Mouse (Mus musculus) heart, adult 18-20 months (tissue): ENCODE measurements around the gene Dnajc5. TPM values are rescaled to one million over a fixed set of nuclear protein-coding genes. Genes with fewer than 3 reads are reported as not detected.

Source experiments
- DNase-seq, 2 experiments: peaks; one replicate each; pipeline ENCODE4 v3.0.0; 2021 to 2022; ENCODE audit warnings: mixed read lengths in 1 of 2
- total RNA-seq, 2 experiments: library from RNA; stranded (reverse); gene quantifications; 2 replicates each; pipeline ENCODE4 v1.2.3; 2021

Gene Dnajc5
- total RNA-seq, 2 experiments from 2014 or later = 59.0 to 64.0 TPM

DNA sequence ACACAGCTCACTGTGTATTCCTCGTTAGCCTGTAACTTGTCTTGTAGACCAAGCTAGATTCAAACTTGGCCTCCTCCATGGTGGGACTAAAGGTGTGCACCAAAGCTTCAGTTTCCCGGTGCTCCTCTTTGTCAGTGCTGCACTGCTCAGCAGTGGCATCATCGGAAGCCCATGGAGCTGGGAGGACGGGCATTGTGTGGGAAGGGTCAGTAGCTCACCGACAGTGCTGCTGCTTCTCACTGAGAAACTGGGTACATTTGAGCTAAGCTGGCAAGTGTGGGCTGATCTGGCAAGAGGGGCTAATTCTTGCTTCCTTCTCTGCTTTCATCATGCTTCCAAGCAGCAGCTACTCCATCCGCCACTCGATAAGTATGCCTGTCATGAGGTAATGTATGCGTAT lies 9.1 kb upstream of the Dnajc5 start:
- no peak for DNase-seq

DNA sequence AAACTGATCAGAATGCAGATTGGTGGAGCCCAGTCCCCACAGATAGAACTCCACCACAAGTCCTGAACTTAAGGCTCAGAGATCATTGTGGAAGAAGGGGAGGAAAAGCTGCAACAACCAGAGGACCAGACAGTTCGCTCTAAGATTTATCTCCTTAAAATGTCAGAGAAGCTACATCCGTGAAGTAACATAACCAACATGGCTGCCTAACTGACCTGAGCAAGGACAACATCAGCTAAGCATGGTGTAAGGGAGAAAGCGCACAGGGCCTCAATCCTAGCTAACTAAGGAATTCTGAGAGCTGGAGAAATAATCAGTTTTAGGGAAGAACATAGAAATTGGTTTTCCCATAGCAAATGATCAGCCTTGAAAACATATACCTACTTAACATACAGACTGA lies 1.1 kb upstream of the Dnajc5 start:
- DNase-seq = no peak

DNA sequence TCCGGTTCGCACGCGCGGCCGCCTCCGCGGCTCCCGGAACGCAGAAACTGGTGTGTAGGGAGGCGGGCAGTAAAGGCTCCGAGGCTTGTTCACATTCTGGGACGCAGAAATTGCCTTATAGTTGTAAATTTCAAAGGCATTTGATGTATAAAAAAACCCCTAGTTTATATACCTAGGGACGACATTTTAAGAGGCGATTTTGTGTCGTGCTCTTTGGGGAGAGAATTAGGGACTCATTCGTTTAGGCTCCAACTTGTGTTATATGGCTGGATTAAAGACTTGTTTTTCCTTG lies 597 bp downstream of the Dnajc5 start:
- no peak for DNase-seq

DNA sequence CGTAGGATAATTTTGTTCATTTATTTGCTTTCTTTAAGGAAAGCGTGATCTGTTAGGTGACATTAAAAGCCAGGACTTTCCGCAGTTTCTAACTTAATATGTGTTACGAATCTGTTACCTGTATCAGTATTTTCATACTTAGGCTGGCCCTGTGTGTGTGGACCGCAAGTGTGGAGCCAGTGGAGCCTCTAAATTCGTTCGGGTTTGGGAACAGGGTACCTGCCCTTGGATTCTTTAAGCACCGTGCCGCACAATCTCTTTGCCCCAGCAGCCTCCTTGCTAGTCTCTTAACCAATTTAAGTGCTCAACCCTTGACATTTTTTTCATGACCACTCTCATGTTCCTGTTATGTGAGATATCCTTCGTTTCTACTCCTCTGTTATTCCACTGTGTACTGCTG lies 1.2 kb downstream of the Dnajc5 start:
- DNase-seq = peak in 1 of 2 experiments; percentile 9

DNA sequence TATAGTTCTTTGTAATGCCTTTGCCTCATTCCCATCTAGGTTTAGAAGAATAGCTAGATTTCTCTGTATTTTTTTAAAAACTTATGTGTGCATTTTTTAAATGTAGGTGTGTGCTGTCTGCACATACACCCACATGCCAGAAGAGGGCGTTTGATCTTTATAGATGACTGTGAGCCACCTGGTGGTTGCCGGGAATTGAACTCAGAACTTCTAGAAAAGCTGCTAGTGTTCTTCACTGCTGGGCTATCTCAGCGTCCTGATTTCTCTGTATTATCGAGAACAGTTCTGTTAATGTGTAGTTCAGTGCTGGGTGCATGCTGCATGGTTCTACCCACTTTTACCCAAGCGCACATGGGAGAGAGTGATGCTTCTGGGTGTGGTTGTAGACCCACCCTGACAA lies 2.5 kb downstream of the Dnajc5 start:
- DNase-seq = peak in 1 of 2 experiments; percentile 21

DNA sequence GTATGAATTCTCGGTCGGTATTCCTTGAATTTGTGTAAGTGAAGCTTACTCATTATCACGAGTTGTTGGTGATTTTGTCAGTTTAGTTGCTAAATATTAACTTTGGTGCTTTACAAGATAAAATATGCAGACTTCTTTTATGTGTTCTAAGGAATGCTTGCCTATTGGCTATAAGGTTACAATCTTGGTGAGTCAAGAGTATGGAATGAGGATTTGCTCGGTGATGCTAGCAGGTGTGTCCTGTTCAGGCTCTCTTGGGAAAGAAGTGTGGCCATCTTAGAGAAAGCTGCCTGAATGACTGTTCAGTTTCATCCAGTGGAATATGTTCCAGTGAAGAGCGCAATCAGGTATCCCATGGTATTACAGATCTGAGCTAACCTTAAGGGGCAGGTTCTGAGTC lies 5.2 kb downstream of the Dnajc5 start:
- no peak for DNase-seq

DNA sequence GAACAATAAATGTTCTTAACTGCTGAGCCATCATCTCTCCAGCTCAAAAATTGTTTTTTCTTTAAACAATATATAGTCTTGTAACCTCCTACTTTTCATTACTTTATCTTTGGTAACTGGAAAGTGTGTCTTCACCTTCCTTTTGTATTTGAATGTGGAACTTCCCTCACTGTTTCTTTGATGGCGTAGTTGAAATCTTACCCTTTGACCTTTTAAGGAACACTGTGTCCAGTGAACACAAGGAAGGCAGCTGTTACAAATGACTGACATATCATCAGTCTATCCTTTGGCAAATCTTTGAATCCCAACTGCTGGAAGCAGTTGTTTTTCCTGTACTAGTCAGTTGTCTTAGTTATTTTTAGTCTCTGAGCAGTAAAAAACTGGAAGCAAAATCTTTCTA lies 8.8 kb downstream of the Dnajc5 start:
- no peak for DNase-seq

DNA sequence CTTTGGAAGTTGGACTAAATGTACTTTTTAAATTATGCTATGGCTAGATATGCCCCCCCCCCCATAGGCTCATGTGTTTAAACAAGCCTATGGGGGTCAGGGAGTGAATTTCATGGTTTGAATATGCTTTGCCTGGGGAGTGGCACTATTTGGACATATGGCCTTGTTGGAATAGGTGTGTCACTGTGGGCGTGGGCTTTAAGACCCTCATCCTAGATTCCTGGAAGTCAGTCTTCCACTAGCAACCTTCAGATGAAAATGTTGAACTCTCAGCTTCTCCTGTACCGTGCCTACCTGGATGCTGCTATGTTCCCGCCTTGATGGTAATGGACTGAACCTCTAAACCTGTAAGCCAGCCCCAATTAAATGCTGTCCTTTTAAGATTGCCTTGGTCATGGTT lies 12.3 kb downstream of the Dnajc5 start:
- DNase-seq = no peak

DNA sequence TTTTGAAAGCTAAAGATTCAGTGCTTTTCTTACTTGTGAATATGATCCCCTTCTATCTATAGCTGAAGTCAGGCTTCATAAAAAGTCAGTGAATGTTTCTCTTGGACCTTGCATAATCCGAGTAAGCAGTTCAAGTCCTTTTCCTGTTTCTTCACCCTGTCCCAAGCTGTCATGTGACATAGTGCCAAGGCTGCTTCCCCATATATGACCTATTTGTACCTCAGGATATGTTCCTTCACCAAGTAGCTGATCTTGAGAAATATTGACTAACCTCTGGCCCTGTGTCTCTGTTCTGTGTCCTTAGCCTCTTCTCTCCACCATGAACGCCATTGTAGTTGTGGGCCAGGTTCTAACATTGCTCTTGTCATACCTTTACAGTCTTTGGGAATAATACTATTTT lies 16.1 kb downstream of the Dnajc5 start:
- DNase-seq = peak in 1 of 2 experiments; percentile 56

DNA sequence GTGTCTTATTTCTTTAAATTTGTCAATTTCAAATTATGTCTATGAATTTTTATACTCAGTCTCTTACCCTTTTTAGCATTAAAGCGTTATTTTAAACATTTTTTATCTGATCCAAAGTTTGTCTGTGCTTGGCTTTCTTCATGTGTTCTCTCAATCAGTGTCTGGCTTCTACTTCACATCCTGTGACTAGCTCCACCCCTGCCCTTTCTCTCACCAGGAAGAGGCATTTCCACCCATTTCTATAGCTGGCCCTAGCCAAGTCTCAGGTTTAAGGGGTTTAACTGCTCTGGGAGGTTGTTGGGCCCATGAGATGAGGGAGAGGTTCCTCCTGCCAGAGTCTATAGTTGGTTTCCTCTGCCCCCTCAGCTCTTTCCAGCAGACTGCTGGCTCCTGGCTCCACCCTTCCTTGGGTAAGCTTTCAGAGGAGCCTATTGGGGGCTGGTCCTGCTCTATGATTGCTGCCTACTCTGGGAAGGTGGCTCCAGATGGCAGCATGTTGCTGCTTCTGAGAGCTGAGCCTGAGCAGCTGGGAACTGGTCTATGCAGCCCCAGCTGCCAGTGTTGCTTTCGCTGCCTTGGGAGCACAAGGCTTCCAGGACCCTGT lies 17.3 kb downstream of the Dnajc5 start:
- peak; percentile 43 to 44 for DNase-seq

DNA sequence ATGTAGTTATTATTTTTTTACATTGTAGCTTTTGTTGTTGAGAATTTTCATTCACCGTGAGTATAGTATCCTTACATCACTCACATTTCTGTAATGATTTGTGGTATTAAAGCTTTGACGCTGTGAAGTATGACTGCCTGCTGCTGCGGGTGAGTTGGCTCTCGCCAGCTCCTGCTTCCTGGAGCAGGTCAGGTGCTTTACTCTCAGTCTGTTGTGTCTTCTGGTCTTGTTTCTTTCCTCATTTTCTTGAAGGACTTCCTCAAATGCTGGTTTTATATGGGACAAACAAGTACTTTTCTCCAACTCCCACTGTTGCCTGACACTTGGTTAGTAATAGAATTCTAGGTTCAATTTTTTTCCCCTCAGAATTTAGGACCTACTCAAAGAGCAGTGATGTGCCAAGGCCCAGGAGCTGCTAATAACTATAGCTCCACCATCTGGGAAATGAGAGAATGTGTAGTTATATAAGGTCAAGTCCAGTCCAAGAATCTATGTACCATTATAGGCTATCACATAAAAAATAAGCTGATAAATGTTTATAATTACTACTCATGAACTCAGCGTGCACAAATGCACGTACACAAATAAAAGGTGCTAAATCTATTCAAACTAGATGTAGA lies 21.6 kb downstream of the Dnajc5 start:
- DNase-seq = no peak

DNA sequence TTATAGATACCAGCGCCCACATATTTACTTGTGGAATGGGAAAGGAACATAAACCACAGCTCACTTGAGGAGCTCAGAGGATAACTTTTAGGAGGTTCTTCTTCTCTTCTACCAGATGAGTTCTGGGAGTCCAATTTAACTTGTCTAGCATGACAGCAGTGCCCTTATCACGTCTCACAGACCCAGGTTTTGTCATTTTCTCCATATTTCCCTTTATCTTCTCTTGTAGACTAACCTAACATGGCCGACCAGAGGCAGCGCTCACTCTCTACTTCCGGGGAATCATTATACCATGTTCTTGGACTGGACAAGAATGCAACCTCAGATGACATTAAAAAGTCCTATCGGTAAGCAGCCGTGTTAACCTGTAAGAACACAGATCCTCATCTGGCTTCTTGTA lies 25.9 kb downstream of the Dnajc5 start:
- DNase-seq = no peak

DNA sequence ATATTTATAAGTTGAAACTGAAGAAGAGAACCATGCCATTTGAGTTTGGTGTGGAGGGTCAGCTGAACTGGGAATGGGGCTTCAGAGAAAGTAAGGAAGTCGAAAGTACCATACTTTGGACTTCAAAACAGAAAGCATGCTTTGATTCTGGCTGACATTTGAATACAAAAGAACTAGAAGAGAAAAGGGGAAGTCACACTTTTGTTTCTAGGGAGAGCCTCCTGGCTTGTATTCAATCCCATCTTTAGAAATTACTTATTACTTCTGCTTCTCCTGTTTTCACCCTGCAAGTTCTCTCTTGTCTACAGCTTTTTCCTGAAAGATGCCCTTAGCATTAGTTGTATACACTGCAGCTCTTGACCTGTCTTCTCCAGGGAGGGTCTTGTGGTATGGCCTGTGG lies 27.9 kb downstream of the Dnajc5 start:
- DNase-seq = no peak

DNA sequence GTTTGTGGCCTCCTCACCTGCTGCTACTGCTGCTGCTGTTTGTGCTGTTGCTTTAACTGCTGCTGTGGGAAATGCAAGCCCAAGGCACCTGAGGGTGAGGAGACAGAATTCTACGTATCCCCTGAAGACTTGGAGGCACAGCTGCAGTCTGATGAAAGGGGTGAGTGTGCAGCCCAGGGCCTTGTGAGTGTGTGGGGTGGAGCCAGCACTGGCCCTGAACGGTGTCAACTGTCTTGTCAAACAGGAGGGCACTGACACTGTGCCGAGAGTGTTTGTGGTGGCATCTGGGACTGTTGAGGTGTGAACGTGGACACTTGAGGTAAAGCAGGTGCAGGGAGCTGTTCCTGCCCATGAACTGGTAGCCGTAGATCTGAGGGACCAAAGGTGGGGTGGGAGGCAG lies 28.4 kb downstream of the Dnajc5 start:
- DNase-seq = no peak

DNA sequence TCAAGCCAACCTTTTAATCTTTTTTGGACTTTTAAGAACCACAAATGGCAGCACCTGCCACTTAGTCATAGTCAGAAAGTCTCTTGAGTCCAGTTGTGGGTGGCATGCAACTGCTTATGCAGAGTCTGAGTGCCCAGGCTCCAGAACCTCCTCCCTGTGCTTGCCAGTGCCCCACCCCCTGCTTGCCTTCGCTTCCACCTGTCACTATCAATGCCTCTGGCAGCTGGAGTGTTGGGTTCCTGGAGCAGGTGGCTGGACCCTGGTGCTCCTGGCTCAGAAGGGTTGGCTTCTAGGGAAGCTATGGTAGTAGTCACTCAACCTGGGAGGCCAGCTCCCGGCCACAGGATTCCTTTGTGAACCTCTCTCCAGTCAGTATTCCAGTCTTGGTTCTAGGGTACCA lies 29.9 kb downstream of the Dnajc5 start:
- DNase-seq = no peak

DNA sequence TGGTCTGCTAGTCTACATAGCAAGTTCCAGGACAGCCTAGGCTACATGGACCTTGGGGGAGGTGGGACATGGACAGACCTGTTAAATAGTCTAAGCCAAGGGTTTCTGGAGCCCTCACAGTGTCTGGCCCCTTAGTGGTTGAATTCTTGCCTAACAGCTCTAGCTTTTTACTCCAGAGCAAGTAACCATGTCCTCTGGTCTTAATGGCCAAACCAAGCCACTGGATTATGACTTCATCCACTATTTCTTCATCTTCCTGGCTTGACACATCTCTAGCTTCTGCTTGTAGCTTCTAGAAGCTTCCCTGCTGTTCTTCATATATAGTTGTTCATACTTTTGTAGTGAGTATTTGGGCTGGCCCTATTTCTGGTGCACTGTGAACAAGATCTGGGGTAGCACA lies 33.5 kb downstream of the Dnajc5 start:
- DNase-seq = no peak

DNA sequence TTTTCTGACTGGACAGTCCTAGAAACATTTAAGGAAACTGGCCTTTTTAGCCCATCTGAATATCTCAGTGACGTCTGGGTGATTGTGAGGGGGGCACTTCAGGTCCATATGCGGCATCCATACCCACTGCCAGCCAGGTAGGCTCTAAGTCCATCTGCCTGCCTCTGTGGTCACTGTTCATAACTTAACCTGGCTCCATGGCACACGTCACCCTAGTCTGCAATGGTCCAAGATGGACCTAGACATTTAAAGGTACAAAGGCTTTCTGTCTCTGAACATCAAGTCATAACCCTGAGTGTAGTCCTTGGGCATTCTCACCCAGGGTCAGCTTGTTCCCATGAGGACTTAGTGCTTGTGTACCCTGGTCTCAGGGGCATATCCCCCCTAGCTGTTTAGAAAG lies 47.1 kb downstream of the Dnajc5 start:
- no peak for DNase-seq

DNA sequence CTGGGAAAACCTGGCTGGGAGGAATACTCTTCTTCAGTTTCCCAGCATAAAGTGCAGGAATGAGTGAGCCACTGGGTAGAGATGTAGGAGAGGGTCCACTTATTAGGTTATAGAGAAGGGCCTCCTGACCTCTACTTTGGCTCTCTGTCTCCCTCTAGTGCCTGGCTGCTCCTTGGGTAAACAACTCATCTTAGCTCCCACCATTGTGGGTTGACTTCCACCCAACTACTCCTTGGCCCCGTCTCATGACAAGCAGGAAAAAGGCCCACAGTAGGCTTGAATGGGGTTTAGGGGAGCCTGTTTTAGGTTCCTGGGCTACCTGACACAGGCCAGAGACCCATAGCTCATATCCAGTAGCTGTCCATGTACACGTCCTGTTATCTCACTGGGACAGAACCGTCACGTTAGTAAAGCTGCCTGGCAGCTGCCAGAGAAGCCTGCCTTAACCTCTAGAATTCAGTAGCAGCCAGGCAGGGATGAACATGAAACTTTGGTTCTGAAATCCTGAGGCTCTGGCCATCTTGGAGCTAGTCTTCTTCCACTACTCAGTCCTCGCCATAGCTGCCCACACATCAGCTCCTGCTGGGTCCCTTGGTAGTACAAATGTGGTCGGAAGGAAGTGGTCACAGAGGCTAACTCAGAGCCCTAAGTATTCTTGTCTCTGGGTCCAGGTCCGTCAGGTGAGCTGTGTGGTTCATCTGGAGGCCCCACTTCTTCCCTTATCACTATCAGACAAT lies 48.2 kb downstream of the Dnajc5 start:
- DNase-seq = peak; percentile 45 to 81

DNA sequence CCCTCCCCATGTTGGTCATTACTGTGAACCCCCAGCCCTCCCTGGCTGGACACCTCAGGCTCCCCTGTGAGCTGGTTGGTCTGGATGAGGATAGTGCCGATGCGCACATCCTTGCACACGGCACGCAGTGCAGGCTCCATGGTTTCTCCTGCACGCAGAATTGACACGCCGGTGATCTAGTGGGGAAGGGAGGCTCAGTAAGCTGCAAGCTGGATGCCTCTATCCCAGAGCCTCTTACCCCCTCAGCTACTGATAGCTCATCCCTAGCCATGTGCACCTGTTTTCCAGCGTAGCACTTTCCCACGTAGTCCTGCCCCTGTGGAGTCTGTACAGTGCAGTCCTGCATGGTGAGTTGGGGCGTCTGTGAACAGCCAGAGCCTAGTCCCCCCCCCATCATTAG lies 49.6 kb downstream of the Dnajc5 start:
- DNase-seq = no peak

DNA sequence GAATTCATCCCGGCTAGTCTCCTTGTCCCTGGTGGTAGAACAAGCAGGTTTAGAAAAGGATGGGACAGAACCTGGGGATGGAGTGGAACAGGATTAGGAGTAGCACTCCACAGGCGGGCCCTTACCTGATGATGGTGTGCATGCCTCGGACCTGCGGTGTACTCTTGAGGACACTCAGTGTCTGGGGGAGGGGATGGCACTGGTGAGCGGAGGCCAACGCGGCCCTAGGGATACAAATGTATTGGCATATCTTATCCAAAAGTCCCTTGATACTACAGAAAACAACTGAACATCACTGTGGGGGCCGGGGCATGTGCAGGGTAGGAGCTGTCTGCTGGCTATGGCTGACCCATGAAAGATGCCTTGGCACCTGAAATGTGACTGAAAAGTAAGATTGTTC lies 50.1 kb downstream of the Dnajc5 start:
- DNase-seq = no peak

DNA sequence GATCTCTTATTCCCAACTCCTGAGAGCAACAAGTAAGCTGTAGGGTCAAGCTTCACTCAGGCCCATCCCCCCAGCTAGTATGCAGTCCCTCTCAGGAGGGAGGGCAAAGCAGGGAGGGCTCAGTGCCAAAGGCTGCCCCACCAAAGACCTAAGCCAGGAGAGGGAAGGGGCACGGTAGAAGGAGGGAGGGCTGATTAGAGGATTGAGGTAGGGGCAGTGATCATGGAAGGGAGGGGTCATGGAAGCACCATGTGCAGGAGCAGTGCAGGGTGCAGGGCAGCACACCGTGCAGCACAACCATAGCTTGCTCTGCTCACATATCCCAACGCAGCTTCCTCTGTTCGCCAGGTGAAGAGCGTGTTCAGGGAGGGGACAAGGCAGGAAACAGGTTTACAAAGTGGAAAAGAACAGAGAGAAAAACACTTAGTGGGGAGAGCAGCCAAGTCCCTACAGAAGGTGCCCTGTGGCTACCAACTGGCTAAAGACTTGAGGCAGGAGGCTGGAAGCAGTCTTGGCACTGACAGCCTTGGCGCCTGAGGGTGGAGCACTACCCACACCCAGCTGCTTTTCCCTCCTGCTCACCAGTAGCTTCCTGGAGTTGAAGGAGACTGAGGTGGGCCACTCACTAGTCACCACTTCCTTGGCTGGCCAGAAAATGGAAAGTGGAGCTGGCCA lies 50.8 kb downstream of the Dnajc5 start:
- no peak for DNase-seq

DNA sequence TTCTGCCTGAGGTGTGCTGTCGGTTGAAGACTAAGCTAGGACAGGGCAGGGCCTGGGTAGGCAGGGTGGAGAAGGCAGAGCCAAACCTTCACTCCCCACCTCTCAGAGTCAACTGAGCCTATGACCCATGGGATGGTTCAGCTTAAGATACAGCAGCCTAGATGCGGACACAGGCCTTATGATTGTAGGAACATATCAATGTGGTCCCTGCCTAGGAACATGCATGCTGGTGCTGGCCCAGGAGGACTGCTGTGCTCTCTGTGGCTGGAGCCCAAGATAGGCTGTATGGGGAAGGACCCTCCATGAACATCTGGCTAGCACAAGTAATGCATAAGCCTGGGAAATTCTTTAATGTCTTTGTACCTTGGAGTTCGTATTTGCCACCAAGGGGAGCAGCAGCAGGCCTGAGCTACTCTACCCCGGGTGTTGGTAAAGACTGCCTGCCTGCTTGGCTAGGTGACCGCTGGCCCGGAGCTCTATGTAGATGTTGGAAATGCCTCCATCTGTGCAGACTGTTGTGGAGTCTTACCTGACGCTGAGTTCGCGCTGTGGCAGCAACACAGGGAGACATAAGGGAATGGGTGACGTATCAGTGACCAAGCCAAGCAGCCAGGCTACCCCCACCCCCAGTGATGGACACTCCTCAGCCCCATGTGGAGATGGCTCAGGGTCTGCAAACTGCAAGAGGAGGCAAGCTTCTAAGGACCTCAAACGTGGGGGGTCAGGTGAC lies 51.8 kb downstream of the Dnajc5 start:
- no peak for DNase-seq
